Mouse (Mus musculus) Patski (cell line): ENCODE results near the gene Gkap1. TPM values are rescaled to one million over a fixed set of nuclear protein-coding genes. Genes with fewer than 3 reads are reported as not detected.

Experiments used
- ATAC-seq: fragments of 100-300 bp; one replicate; pipeline ENCODE4 v1.8.0; 2021
- CTCF ChIA-PET: fragments of 350-600 bp; sonication (Branson Sonifier 250); formaldehyde crosslinking; loops from one replicate; lab custom pipeline; 2022; ENCODE audit warnings: inconsistent platforms; lab: Charles Lee
- POLR2A ChIA-PET: fragments of 350-600 bp; sonication (Branson Sonifier 250); formaldehyde crosslinking; loops from one replicate; lab custom pipeline; 2022; ENCODE audit warnings: antibody characterized with exemption, inconsistent platforms; lab: Charles Lee
- DNase-seq: peaks from one replicate; pipeline ENCODE4 v3.0.0-alpha.2; 2011; ENCODE audit warnings: low read depth, low spot score
- H3K27me3 ChIP-seq: fragments of 371-371 bp; one replicate; pipeline ENCODE4 v1.5.1; 2021
- CTCF ChIP-seq: fragments of 100-300 bp; IDR thresholded peaks from one replicate; pipeline ENCODE4 v1.5.1; 2021
- in situ Hi-C: fragments of 300-500 bp; cut with MboI; formaldehyde crosslinking; loops from 3 replicates; pipeline ENCODE4 v1.11.1; 2018; ENCODE audit warnings: low pct_unique_long_range_greater_than_20kb, mixed read lengths
- polyA plus RNA-seq: library from polyadenylated mRNA; unstranded; gene quantifications from one replicate; pipeline ENCODE4 v1.2.3, GENCODE M21; 2021

Gkap1 gene
- polyA plus RNA-seq, 1 experiment from 2014 or later = 70.2 TPM

GRCm38 (mm10) chr13:58295582-58295981 is 20.1 kb upstream of the Gkap1 start:
- TF ChIP-seq CTCF = no peak
- in situ Hi-C loops = no loop called here
- POLR2A ChIA-PET = no interaction called here
- CTCF ChIA-PET = no interaction called here
- DNase-seq = no peak
- H3K27me3 ChIP-seq = no peaks in the 10 kb centered on the region
- no peak for ATAC-seq

- no peaks in the 10 kb centered on the region for H3K27me3 ChIP-seq
- in situ Hi-C loops = no loop called here
- CTCF ChIA-PET = no interaction called here
- no peak for DNase-seq
- TF ChIP-seq CTCF = no peak
- ATAC-seq = no peak
- POLR2A ChIA-PET = no interaction called here
These were observed 17.3 kb upstream of the Gkap1 start for GRCm38 (mm10) chr13:58292811-58293210.

GRCm38 (mm10) chr13:58289308-58289707 is 13.8 kb upstream of the Gkap1 start:
- H3K27me3 ChIP-seq = no peaks in the 10 kb centered on the region
- ATAC-seq = no peak
- CTCF ChIA-PET = interaction anchor here (1.0 to 3.5 kb wide), 6 partner anchors 8 to 300 kb away, joined by 3 to 30 read pairs (median 16); partner anchors contain the start of gene Gkap1
- TF ChIP-seq CTCF = peak; percentile 52
- POLR2A ChIA-PET = no interaction called here
- DNase-seq = no peak
- in situ Hi-C loops = loop anchor here (5.0 kb wide), 2 partner anchors 98 to 258 kb away; partner anchors contain the start of gene 2210016F16Rik

GRCm38 (mm10) chr13:58287822-58288221 is 12.3 kb upstream of the Gkap1 start:
- ChIA-PET CTCF (interaction anchor here (1.0 to 3.5 kb wide), 17 partner anchors 10 to 304 kb away, joined by 3 to 30 read pairs (median 5); partner anchors contain the start of gene Gkap1), POLR2A (no interaction called here)
- TF ChIP-seq CTCF = peak; percentile 96
- no peak for DNase-seq
- in situ Hi-C loops = loop anchor here (5.0 kb wide), 2 partner anchors 99 to 259 kb away; partner anchors contain the start of gene 2210016F16Rik
- ATAC-seq = peak; percentile 96
- no peaks in the 10 kb centered on the region for H3K27me3 ChIP-seq

- ATAC-seq (no peak), DNase-seq (no peak)
- CTCF ChIA-PET = no interaction called here
- no peak for TF ChIP-seq CTCF
- in situ Hi-C loops = no loop called here
- POLR2A ChIA-PET = no interaction called here
- H3K27me3 ChIP-seq = no peaks in the 10 kb centered on the region
These were observed 8.0 kb upstream of the Gkap1 start for GRCm38 (mm10) chr13:58283466-58283865.

- ChIA-PET POLR2A (no interaction called here), CTCF (no interaction called here)
- no peak for TF ChIP-seq CTCF
- ATAC-seq = no peak
- no peaks in the 10 kb centered on the region for H3K27me3 ChIP-seq
- in situ Hi-C loops = no loop called here
- DNase-seq = no peak
These were observed 6.4 kb upstream of the Gkap1 start for GRCm38 (mm10) chr13:58281936-58282335.

GRCm38 (mm10) chr13:58280528-58280927 is 5.0 kb upstream of the Gkap1 start:
- TF ChIP-seq CTCF = no peak
- POLR2A ChIA-PET = no interaction called here
- DNase-seq (no peak), ATAC-seq (no peak)
- no peaks in the 10 kb centered on the region for H3K27me3 ChIP-seq
- CTCF ChIA-PET = interaction anchor here (0.6 to 5.0 kb wide), 2 partner anchors 8 to 42 kb away, joined by 3 to 27 read pairs; no protein-coding TSS in a partner anchor
- in situ Hi-C loops = no loop called here

- H3K27me3 ChIP-seq = no peaks in the 10 kb centered on the region
- in situ Hi-C loops = no loop called here
- ChIA-PET POLR2A (no interaction called here), CTCF (interaction anchor here (0.7 to 5.0 kb wide), 4 partner anchors 12 to 264 kb away, joined by 3 to 27 read pairs (median 4); no protein-coding TSS in a partner anchor)
- ATAC-seq (no peak), DNase-seq (no peak)
- no peak for TF ChIP-seq CTCF
These were observed 757 bp upstream of the Gkap1 start for GRCm38 (mm10) chr13:58276256-58276655.

- TF ChIP-seq CTCF = no peak
- in situ Hi-C loops = no loop called here
- POLR2A ChIA-PET = no interaction called here
- no peak for DNase-seq
- H3K27me3 ChIP-seq = no peaks in the 10 kb centered on the region
- ATAC-seq = no peak
- CTCF ChIA-PET = interaction anchor here (1.0 kb wide), 1 partner anchor 8 kb away, joined by 3 read pairs; no protein-coding TSS in a partner anchor
These were observed 423 bp downstream of the Gkap1 start for GRCm38 (mm10) chr13:58275076-58275475.

- DNase-seq (no peak), ATAC-seq (peak; percentile 92)
- no peaks in the 10 kb centered on the region for H3K27me3 ChIP-seq
- in situ Hi-C loops = no loop called here
- no peak for TF ChIP-seq CTCF
- POLR2A ChIA-PET = no interaction called here
- CTCF ChIA-PET = no interaction called here
These were observed 1.1 kb downstream of the Gkap1 start for GRCm38 (mm10) chr13:58274259-58274991.
